Mouse (Mus musculus) embryonic stem cell, embryonic (primary cell): ENCODE measurements around the gene Psors1c2.

ENCODE experiments used
- CTCF ChIA-PET, 4 experiments: fragments of 300-600 bp in 2 of 4; fragments of 350-600 bp in 2 of 4; sonication (Branson Sonifier 250); formaldehyde crosslinking; loops; one replicate each; lab custom pipeline; 2022; ENCODE audit warnings: inconsistent platforms in 2 of 4; lab: Charles Lee
- POLR2A ChIA-PET, 4 experiments: fragments of 300-600 bp in 2 of 4; fragments of 350-600 bp in 2 of 4; sonication (Branson Sonifier 250); formaldehyde crosslinking; loops; one replicate each; lab custom pipeline; 2022; ENCODE audit warnings: antibody characterized with exemption in 4 of 4, inconsistent platforms in 1 of 4; lab: Charles Lee

The Psors1c2 gene

GRCm38 (mm10) chr17:35508279-35508678 is 24.7 kb upstream of the Psors1c2 start:
- POLR2A ChIA-PET = interaction anchor here (0.6 to 20.8 kb wide), 12 partner anchors 8 to 1389 kb away, joined by 3 to 630 read pairs (median 6); partner anchors contain the start of gene Pou5f1 (in 1 of the 4)
- CTCF ChIA-PET = interaction anchor here (0.7 to 7.9 kb wide), 18 partner anchors 9 to 342 kb away, joined by 3 to 46 read pairs (median 4); no protein-coding TSS in a partner anchor

GRCm38 (mm10) chr17:35509284-35509683 is 23.7 kb upstream of the Psors1c2 start:
- CTCF ChIA-PET = interaction anchor here (0.5 to 7.9 kb wide), 35 partner anchors 9 to 406 kb away, joined by 3 to 46 read pairs (median 5); no protein-coding TSS in a partner anchor
- POLR2A ChIA-PET = interaction anchor here (0.6 to 20.8 kb wide), 20 partner anchors 9 to 324 kb away, joined by 3 to 630 read pairs (median 4); partner anchors contain the start of genes Pou5f1 (in 1 of the 4) and Psors1c2 (in 1 of the 4)

- ChIA-PET CTCF (interaction anchor here (0.6 to 7.9 kb wide), 32 partner anchors 9 to 548 kb away, joined by 3 to 52 read pairs (median 6); partner anchors contain the start of gene Cdsn (in 1 of the 4)), POLR2A (interaction anchor here (0.6 to 20.8 kb wide), 22 partner anchors 8 to 1508 kb away, joined by 3 to 630 read pairs (median 5); partner anchors contain the start of genes Pou5f1 (in 2 of the 4) and Psors1c2 (in 1 of the 4))
Measured at GRCm38 (mm10) chr17:35512916-35513626, 19.9 kb upstream of the Psors1c2 start.

GRCm38 (mm10) chr17:35513886-35514285 is 19.1 kb upstream of the Psors1c2 start:
- POLR2A ChIA-PET = interaction anchor here (0.6 to 20.8 kb wide), 33 partner anchors 9 to 348 kb away, joined by 3 to 630 read pairs (median 5); partner anchors contain the start of genes Pou5f1 (in 2 of the 4) and Psors1c2 (in 2 of the 4)
- CTCF ChIA-PET = interaction anchor here (0.6 to 7.9 kb wide), 38 partner anchors 10 to 408 kb away, joined by 3 to 52 read pairs (median 5); partner anchors contain the start of genes Cdsn (in 1 of the 4) and Psors1c2 (in 1 of the 4)

- ChIA-PET POLR2A (interaction anchor here (0.5 to 20.8 kb wide), 39 partner anchors 8 to 299 kb away, joined by 3 to 630 read pairs (median 5); partner anchors contain the start of genes Pou5f1 (in 2 of the 4) and Psors1c2 (in 2 of the 4)), CTCF (interaction anchor here (0.5 to 7.9 kb wide), 32 partner anchors 10 to 408 kb away, joined by 3 to 52 read pairs (median 5); partner anchors contain the start of gene Psors1c2 (in 1 of the 4))
Measured at GRCm38 (mm10) chr17:35514756-35515155, 18.2 kb upstream of the Psors1c2 start.

- POLR2A ChIA-PET = interaction anchor here (0.6 to 20.8 kb wide), 34 partner anchors 7 to 320 kb away, joined by 3 to 630 read pairs (median 6); partner anchors contain the start of genes Psors1c2 (in 3 of the 4), Pou5f1 (in 2 of the 4) and Ier3 (in 1 of the 4)
- CTCF ChIA-PET = interaction anchor here in 3 of 4 experiments (0.5 to 3.6 kb wide), 14 partner anchors 9 to 257 kb away, joined by 3 to 15 read pairs (median 4); partner anchors contain the start of gene Pou5f1 (in 1 of the 3)
Measured at GRCm38 (mm10) chr17:35515911-35516640, 16.9 kb upstream of the Psors1c2 start.

GRCm38 (mm10) chr17:35516652-35517500 is 16.1 kb upstream of the Psors1c2 start, which contains the start of the genes Tcf19 and Cchcr1:
Gene Tcf19 (minus strand): TSS chr17:35516824.
Gene Cchcr1 (plus strand): TSS chr17:35517100.
- ChIA-PET CTCF (interaction anchor here in 3 of 4 experiments (0.5 to 2.5 kb wide), 14 partner anchors 9 to 258 kb away, joined by 3 to 12 read pairs (median 4); partner anchors contain the start of gene Pou5f1 (in 1 of the 3)), POLR2A (interaction anchor here in 3 of 4 experiments (0.7 to 20.8 kb wide), 28 partner anchors 7 to 399 kb away, joined by 3 to 630 read pairs (median 6); partner anchors contain the start of genes Psors1c2 (in 3 of the 3), Pou5f1 (in 2 of the 3) and Ier3 (in 1 of the 3))

GRCm38 (mm10) chr17:35517526-35517925 is 15.5 kb upstream of the Psors1c2 start:
- ChIA-PET POLR2A (interaction anchor here in 3 of 4 experiments (0.7 to 20.8 kb wide), 22 partner anchors 8 to 319 kb away, joined by 3 to 630 read pairs (median 6); partner anchors contain the start of genes Psors1c2 (in 3 of the 3), Pou5f1 (in 2 of the 3) and Ier3 (in 1 of the 3)), CTCF (interaction anchor here in 3 of 4 experiments (0.9 to 2.5 kb wide), 9 partner anchors 9 to 37 kb away, joined by 3 to 12 read pairs (median 4); partner anchors contain the start of gene Pou5f1 (in 1 of the 3))

GRCm38 (mm10) chr17:35524354-35524753 is 8.6 kb upstream of the Psors1c2 start:
- ChIA-PET POLR2A (interaction anchor here in 2 of 4 experiments (0.7 to 3.6 kb wide), 10 partner anchors 9 to 317 kb away, joined by 3 to 13 read pairs (median 5); partner anchors contain the start of genes Ddr1 (in 1 of the 2), Ier3 (in 1 of the 2), Mdc1 (in 1 of the 2) and Tcf19 (in 1 of the 2)), CTCF (interaction anchor here in 3 of 4 experiments (0.6 to 2.9 kb wide), 10 partner anchors 9 to 60 kb away, joined by 3 to 23 read pairs (median 4); partner anchors contain the start of gene Psors1c2 (in 1 of the 3))

GRCm38 (mm10) chr17:35526644-35527043 is 6.4 kb upstream of the Psors1c2 start:
- ChIA-PET CTCF (interaction anchor here (0.6 to 1.8 kb wide), 11 partner anchors 8 to 591 kb away, joined by 3 to 7 read pairs (median 4); no protein-coding TSS in a partner anchor), POLR2A (interaction anchor here in 2 of 4 experiments (0.6 to 2.4 kb wide), 11 partner anchors 8 to 132 kb away, joined by 3 to 13 read pairs (median 4); partner anchors contain the start of genes Cchcr1 (in 2 of the 2) and Tcf19 (in 1 of the 2))

- CTCF ChIA-PET = interaction anchor here in 2 of 4 experiments (0.6 to 1.7 kb wide), 15 partner anchors 8 to 510 kb away, joined by 3 to 8 read pairs (median 4); no protein-coding TSS in a partner anchor
- POLR2A ChIA-PET = interaction anchor here in 3 of 4 experiments (0.5 to 1.9 kb wide), 21 partner anchors 11 to 315 kb away, joined by 3 to 17 read pairs (median 4); partner anchors contain the start of genes Cchcr1 (in 3 of the 3), Tcf19 (in 2 of the 3), Cdsn (in 1 of the 3) and Mdc1 (in 1 of the 3)
Measured at GRCm38 (mm10) chr17:35532360-35532759, 641 bp upstream of the Psors1c2 start.

GRCm38 (mm10) chr17:35534343-35534742 is 1.3 kb downstream of the Psors1c2 start:
- CTCF ChIA-PET = interaction anchor here (0.6 to 2.9 kb wide), 75 partner anchors 8 to 1572 kb away, joined by 3 to 51 read pairs (median 5); partner anchors contain the start of genes Cchcr1 (in 2 of the 4), 2300002M23Rik (in 1 of the 4), Cdsn (in 1 of the 4) and Pou5f1 (in 1 of the 4)
- POLR2A ChIA-PET = interaction anchor here in 3 of 4 experiments (0.5 to 2.5 kb wide), 35 partner anchors 8 to 303 kb away, joined by 3 to 17 read pairs (median 5); partner anchors contain the start of genes Cchcr1 (in 2 of the 3), Tcf19 (in 2 of the 3) and Pou5f1 (in 1 of the 3)

- POLR2A ChIA-PET = interaction anchor here in 1 of 4 experiments (3.3 kb wide), 1 partner anchor 22 kb away, joined by 9 read pairs; no protein-coding TSS in a partner anchor
- CTCF ChIA-PET = interaction anchor here in 2 of 4 experiments (0.7 to 1.1 kb wide), 2 partner anchors 23 to 40 kb away, joined by 3 to 4 read pairs; no protein-coding TSS in a partner anchor
Measured at GRCm38 (mm10) chr17:35537421-35537820, 4.4 kb downstream of the Psors1c2 start.

GRCm38 (mm10) chr17:35538476-35538875 is 5.5 kb downstream of the Psors1c2 start:
- ChIA-PET POLR2A (interaction anchor here in 2 of 4 experiments (1.0 to 3.3 kb wide), 9 partner anchors 7 to 49 kb away, joined by 3 to 9 read pairs (median 5); no protein-coding TSS in a partner anchor), CTCF (interaction anchor here in 1 of 4 experiments (1.1 to 1.6 kb wide), 3 partner anchors 10 to 54 kb away, joined by 4 to 5 read pairs (median 5); no protein-coding TSS in a partner anchor)
